Mouse (Mus musculus) bone marrow, adult 2 months (tissue): ENCODE results near the gene Mterf4.

Source experiments
- CTCF ChIP-seq: fragments of 200-500 bp; IDR thresholded peaks from 2 replicates; pipeline ENCODE4 v1.5.1; 2011; ENCODE audit warnings: low read length, control low read depth; ENCODE audit not compliant: control insufficient read depth, insufficient read depth
- POLR2A ChIP-seq: fragments of 200-500 bp; IDR thresholded peaks from 2 replicates; pipeline ENCODE4 v1.6.1; 2011; ENCODE audit warnings: low read depth, mild to moderate bottlenecking, control low read depth, low read length, borderline replicate concordance; ENCODE audit not compliant: control insufficient read depth

GRCm38 (mm10) chr1:93349701-93350100 is 44.0 kb upstream of the Mterf4 start:
- TF ChIP-seq CTCF (no peak), POLR2A (no peak)
